Mouse (Mus musculus) stomach, embryonic 16.5 days (tissue): ENCODE results near the gene Chek1. TPM values are rescaled to one million over a fixed set of nuclear protein-coding genes. Genes with fewer than 3 reads are reported as not detected.

Experiments used
- ATAC-seq: fragments of 200-750 bp; cut with Nextera tagmentation; 2 replicates; pipeline ENCODE4 v1.8.0; 2017; ENCODE audit warnings: moderate number of reproducible peaks, moderate TSS enrichment; ENCODE audit not compliant: insufficient read depth, low FRiP score
- H3K27ac ChIP-seq: fragments of 300-500 bp; sonication (generic); 2 replicates; pipeline ENCODE4 v1.5.1; 2014; ENCODE audit warnings: low read length
- H3K27me3 ChIP-seq: fragments of 300-500 bp; sonication (generic); 2 replicates; pipeline ENCODE4 v1.6.1; 2014; ENCODE audit warnings: low read length, control low read depth, mixed read lengths; ENCODE audit not compliant: control insufficient read depth, insufficient read depth
- H3K36me3 ChIP-seq: fragments of 300-500 bp; sonication (generic); 2 replicates; pipeline ENCODE4 v1.6.1; 2014; ENCODE audit warnings: low read length; ENCODE audit not compliant: control insufficient read depth, insufficient read depth
- H3K4me1 ChIP-seq: fragments of 300-500 bp; sonication (generic); 2 replicates; pipeline ENCODE4 v1.6.1; 2014; ENCODE audit warnings: low read length, control low read depth, mixed read lengths; ENCODE audit not compliant: control insufficient read depth, insufficient read depth
- H3K4me2 ChIP-seq: fragments of 300-500 bp; sonication (generic); 2 replicates; pipeline ENCODE4 v1.6.1; 2014; ENCODE audit warnings: low read depth, low read length, mixed read lengths
- H3K4me3 ChIP-seq: fragments of 300-500 bp; sonication (generic); replicated peaks from 2 replicates; pipeline ENCODE4 v1.5.1; 2014; ENCODE audit warnings: mild to moderate bottlenecking, low read length
- H3K9ac ChIP-seq: fragments of 300-500 bp; sonication (generic); 2 replicates; pipeline ENCODE4 v1.6.1; 2014; ENCODE audit warnings: low read length
- H3K9me3 ChIP-seq: fragments of 300-500 bp; sonication (generic); replicated peaks from 2 replicates; pipeline ENCODE4 v1.6.1; 2016; ENCODE audit warnings: low read length, control low read depth; ENCODE audit not compliant: control insufficient read depth
- WGBS: fragments of 180-500 bp; shearing (Covaris S2); extraction: QIAGEN DNeasy Blood & Tissue Kit; methylation state at CpG from one replicate; pipeline ENCODE4 v1.1.7; 2014; 5-methylcytosine and 5-hydroxymethylcytosine counted together
- polyA plus RNA-seq: library from polyadenylated mRNA; unstranded; fragments of >200 nt; fragmentation: Nextera tagmentation; extraction: Ambion mirVana; gene quantifications from 2 replicates; pipeline ENCODE4 v1.2.1, GENCODE M21; 2015

The Chek1 gene
- polyA plus RNA-seq, 1 experiment from 2014 or later: 27.3 TPM

GRCm38 (mm10) chr9:36705923-36706322 is 20.9 kb downstream of the Chek1 start:
- Histone ChIP-seq H3K4me3 (no peak overlapping the region), H3K27me3 (no peaks in the 10 kb centered on the region)

DNA sequence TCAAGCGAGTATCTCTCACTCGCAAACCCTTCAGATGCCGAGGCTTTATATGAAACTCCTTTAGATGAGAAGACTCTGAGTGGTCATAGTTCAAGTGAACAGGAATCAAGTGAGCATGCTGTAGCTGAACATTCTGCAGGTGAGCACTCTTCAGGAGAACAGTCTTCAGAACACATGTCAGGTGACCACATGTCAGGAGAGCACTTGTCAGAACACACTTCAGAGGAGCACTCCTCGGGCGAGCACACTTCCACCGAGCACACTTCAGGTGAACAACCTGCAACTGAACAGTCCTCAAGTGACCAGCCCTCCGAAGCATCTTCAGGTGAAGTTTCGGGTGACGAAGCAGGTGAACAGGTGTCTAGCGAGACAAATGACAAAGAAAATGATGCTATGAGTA is 32.6 kb downstream of the Chek1 start:
- no peak overlapping the region for H3K4me3 ChIP-seq

More at GRCm38 (mm10) chr9:36705923-36706322, 20.9 kb downstream of the Chek1 start:
- no peaks in the 10 kb centered on the region for H3K4me1 ChIP-seq
- H3K9ac ChIP-seq: no peak overlapping the region
- H3K4me2 ChIP-seq: no peak overlapping the region
- ATAC-seq: no peak
- no peaks in the 10 kb centered on the region for H3K36me3 ChIP-seq
- WGBS: 73% methylated on average over 3 of the region's 3 CpGs
- no peaks in the 10 kb centered on the region for H3K9me3 ChIP-seq
- H3K27ac ChIP-seq: no peak overlapping the region

DNA sequence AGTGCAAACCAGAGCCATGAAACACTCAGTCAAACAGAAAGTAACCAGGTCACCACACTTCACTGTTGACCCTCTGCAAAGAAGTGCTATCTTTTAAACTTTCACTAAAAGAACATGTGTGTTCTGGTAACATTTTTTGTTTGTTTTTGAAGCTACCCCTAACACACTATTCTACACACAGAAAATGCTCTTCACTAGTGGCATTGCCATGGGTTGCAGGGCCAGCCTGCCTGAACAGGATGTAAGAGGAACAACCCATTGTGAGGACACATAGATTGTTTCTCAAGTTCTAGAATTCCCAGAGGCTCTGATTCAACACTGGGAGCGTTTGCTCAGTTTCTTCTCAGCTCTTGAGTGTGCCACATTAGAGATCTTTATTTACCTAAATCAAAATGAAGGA is 33.9 kb downstream of the Chek1 start, which contains the start of gene Acrv1:
TSS of gene Acrv1 (plus strand) at position 301 of the 400 bp plus-strand sequence.
- Histone ChIP-seq H3K4me2 (no peak within 1 kb of the TSS), H3K4me3 (no peak within 1 kb of the TSS), H3K27me3 (no peaks in the 10 kb centered on the region), H3K27ac (no peak within 1 kb of the TSS), H3K9me3 (no peaks in the 10 kb centered on the region), H3K9ac (no peak within 1 kb of the TSS), H3K36me3 (no peaks in the 10 kb centered on the region), H3K4me1 (no peaks in the 10 kb centered on the region)
- ATAC-seq: no peak
- 52% methylated on average over 1 of the region's 1 CpGs for WGBS

More for the DNA sequence above, 32.6 kb downstream of the Chek1 start:
- no peaks in the 10 kb centered on the region for H3K36me3 ChIP-seq
- no peak for ATAC-seq
- WGBS: 92% methylated on average over 10 of the region's 10 CpGs
- H3K4me2 ChIP-seq: no peak overlapping the region
- no peak overlapping the region for H3K9ac ChIP-seq
- H3K27ac ChIP-seq: no peak overlapping the region
- no peaks in the 10 kb centered on the region for H3K4me1 ChIP-seq
- no peaks in the 10 kb centered on the region for H3K27me3 ChIP-seq
- H3K9me3 ChIP-seq: no peaks in the 10 kb centered on the region

DNA sequence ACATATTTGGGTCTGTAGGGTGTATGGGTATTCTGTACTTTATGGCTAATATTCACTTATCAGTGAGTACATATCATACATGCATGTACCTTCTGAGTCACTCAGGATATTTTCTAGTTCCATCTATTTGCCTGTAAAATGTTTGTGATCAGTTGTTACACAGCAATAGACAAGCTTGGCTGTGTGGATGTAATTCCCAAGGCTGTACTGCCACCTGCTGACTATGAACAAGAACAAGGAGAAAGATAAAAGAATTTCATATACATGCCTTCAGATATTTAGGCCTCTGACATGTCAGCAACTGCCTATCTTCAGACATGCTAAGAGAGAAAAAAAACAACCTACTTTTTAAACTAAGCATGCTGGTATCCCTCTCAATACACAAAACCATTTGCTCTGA is 39.5 kb downstream of the Chek1 start:
- H3K4me2 ChIP-seq: no peak overlapping the region
- H3K9ac ChIP-seq: no peak overlapping the region
- no peak overlapping the region for H3K4me3 ChIP-seq
- H3K27ac ChIP-seq: no peak overlapping the region
- H3K9me3 ChIP-seq: no peaks in the 10 kb centered on the region
- H3K27me3 ChIP-seq: no peaks in the 10 kb centered on the region
- H3K36me3 ChIP-seq: no peaks in the 10 kb centered on the region
- no peak for ATAC-seq
- no peaks in the 10 kb centered on the region for H3K4me1 ChIP-seq

GRCm38 (mm10) chr9:36681424-36681823 is 45.4 kb downstream of the Chek1 start:
- Histone ChIP-seq H3K27ac (no peak overlapping the region; the same call in 1 of the 2 replicates), H3K9ac (no peak overlapping the region), H3K4me2 (no peak overlapping the region), H3K4me3 (no peak overlapping the region), H3K4me1 (no peaks in the 10 kb centered on the region), H3K9me3 (no peaks in the 10 kb centered on the region), H3K27me3 (no peaks in the 10 kb centered on the region), H3K36me3 (no peaks in the 10 kb centered on the region)
- ATAC-seq: peak; percentile 53; the same call in 1 of the 2 replicates
- 54% methylated on average over 2 of the region's 2 CpGs for WGBS

Other genes with a start within 250 kb of the Chek1 start
- gene Gm5615, start 185.1 kb downstream of the Chek1 start, polyA plus RNA-seq: not detected in 2 replicates
- gene Gm17689, start 144.4 kb downstream of the Chek1 start, polyA plus RNA-seq: not detected in 2 replicates
- not detected in 2 replicates for gene A630095E13Rik, start 83.7 kb downstream of the Chek1 start, polyA plus RNA-seq
- not detected in 2 replicates for gene Acrv1, start 33.8 kb downstream of the Chek1 start, polyA plus RNA-seq
- gene Stt3a, start 40.6 kb upstream of the Chek1 start, polyA plus RNA-seq: 330 and 341 TPM in 2 replicates
- gene Ei24, start 70.3 kb upstream of the Chek1 start, polyA plus RNA-seq: 89.4 and 98.4 TPM in 2 replicates
- gene Fez1, start 94.8 kb upstream of the Chek1 start, polyA plus RNA-seq: 13.1 and 14.4 TPM in 2 replicates